Mouse (Mus musculus): Measurements from ENCODE around the gene Zbtb25.

DNA sequence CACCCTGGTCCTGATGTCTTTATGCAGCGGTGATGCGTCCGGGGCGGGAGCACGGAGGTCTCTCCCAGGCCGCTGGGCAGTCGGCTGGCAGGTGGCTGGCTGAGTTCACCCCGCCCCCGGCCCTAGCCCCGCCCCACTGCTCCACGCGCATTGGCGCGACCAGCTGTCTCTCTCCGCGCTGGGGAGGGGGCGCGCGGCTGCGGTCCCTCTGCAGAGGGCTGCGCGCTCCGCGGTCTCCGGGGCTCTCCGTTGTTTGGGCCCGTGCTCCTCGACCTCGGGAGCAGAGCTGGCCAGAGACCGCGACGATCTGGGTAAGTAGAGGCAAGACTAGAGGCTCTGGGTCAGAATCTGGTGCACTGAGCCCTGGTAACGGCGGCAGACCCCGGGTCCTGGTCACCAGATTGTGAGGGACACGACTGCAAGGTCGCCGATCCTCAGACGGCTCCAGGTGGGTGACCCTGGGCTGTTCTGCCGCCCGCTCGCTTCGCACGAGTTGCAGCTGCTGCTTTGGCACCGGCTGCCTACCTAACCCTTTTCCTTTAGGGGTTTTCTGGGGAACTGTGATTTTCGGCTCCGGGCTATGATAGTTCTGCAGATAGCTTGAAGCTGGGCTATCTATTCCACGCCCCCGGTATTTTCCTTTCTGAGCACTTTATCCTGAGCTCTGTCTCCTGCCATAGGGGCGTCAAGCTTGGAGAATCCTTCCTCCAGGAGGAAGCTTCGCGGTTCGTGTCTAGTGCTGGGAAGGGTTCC, 44.5 kb downstream of the Zbtb25 start, which contains the start of gene Akap5:
- TF ChIP-seq JUND (IDR thresholded peaks at IDR 0.05; ENCODE audit: low read depth, low read length), result no peak
- TF ChIP-seq GATA1 (IDR thresholded peaks at IDR 0.05; ENCODE audit: low read depth, low read length), result no peak
- TF ChIP-seq ZMIZ1 (IDR thresholded peaks at IDR 0.05; ENCODE audit: low read depth, low read length), result no peak
- TF ChIP-seq EP300 (IDR thresholded peaks at IDR 0.05; ENCODE audit: low read depth in 1 of 2, low read length in 2 of 2), result no peak
- no peak for TF ChIP-seq POLR2A (IDR thresholded peaks at IDR 0.05; ENCODE audit: control insufficient read depth in 1 of 2, insufficient read depth in 1 of 2, low read depth in 1 of 2, low read length in 2 of 2, poor library complexity in 1 of 2)
- no peak for TF ChIP-seq CTCF (IDR thresholded peaks at IDR 0.05 in 2 of 3, conservative IDR thresholded peaks at IDR 0.05 in 1 of 3; ENCODE audit: control insufficient read depth in 1 of 3, insufficient read depth in 1 of 3, low read depth in 2 of 3, low read length in 3 of 3, poor library complexity in 1 of 3, severe bottlenecking in 1 of 3)
- TF ChIP-seq MAX (IDR thresholded peaks at IDR 0.05; ENCODE audit: low read length), result no peak
